Mouse (Mus musculus): ENCODE measurements at regions not wholly inside any gene's neighbourhood (a gene's known extent, or its start where the extent isn't known, plus 50 kb on each side); places are given as distances from the start of the nearest gene placed in this dataset.

DNA sequence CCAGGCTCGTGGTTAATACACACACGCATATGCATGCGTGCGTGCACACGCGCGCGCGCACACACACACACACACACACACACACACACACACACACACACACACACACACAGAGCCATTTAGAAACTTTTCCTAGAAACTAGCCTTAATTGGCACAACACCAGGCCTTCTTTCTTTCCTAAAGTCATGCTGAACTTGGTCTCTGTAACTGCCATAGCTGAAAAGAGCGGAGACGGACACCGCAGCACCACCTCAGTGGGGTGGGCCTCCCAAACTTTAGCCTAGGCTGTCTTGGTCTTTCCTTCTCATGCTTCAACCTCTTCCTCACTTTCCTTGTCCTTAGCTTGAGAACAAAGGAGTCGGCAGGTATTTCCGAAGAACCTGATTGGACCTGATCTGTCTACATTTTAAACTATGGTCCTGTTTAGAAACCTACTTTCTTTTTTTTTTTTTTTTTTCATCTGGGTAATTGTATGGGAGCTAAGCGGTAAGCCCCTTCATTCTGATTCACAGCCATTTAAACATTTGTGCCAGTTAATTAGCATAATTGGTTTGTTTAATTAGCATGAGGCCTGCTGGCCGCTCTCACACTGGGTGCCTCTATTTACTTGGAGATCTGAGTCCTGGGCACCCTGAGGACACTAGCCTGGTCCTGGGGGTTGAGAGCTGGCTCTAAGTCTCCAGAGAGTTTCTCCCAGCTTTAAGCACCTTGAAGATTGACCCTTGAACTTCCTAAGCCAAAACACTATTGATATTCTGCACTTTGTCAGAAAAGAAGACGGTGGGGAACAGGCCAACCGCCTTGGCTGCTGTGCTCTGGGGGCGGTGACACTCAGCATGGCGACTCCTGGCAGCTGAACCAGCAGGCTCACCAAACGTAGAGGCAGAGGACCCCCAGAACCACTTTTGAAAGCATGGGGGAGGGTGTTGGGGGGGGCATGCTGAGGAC, 269.7 kb upstream of the Irx3 start:
- TF ChIP-seq HCFC1 (IDR thresholded peaks at IDR 0.05; ENCODE audit: borderline replicate concordance, insufficient read depth, low read length) = no peak
- TF ChIP-seq ZNF384 (IDR thresholded peaks at IDR 0.05; ENCODE audit: low read depth, low read length) = peak; percentile 79
- Histone ChIP-seq H3K9me3 (ENCODE audit: control insufficient read depth, insufficient read depth, low read depth, low read length) (no peaks in the 10 kb centered on the region), H3K4me1 (ENCODE audit: control insufficient read depth in 2 of 2, insufficient read depth in 2 of 2, low read length in 2 of 2, poor library complexity in 1 of 2) (peaks cover 3 to 11% of the 10 kb centered on the region in 2 experiments; a peak in 2 of 4 replicates), H3K36me3 (ENCODE audit: control insufficient read depth, insufficient read depth, low read length, poor library complexity, severe bottlenecking) (no peaks in the 10 kb centered on the region), H3K4me3 (ENCODE audit: insufficient read depth in 1 of 2, low read depth in 1 of 2, low read length in 2 of 2, poor library complexity in 1 of 2, severe bottlenecking in 1 of 2) (no peak overlapping the region), H3K9ac (ENCODE audit: insufficient read depth, low read depth, low read length, poor library complexity, severe bottlenecking) (no peak overlapping the region), H3K27ac (ENCODE audit: insufficient read depth, low read depth, low read length, poor library complexity, severe bottlenecking) (no peak overlapping the region)
- no peak for DNase-seq (ENCODE audit: low read depth, low spot score)
- in situ Hi-C loops (cut with MboI; ENCODE audit: low sequenced_read_pairs in 2 of 2, unreplicated experiment in 2 of 2) = no loop called here

DNA sequence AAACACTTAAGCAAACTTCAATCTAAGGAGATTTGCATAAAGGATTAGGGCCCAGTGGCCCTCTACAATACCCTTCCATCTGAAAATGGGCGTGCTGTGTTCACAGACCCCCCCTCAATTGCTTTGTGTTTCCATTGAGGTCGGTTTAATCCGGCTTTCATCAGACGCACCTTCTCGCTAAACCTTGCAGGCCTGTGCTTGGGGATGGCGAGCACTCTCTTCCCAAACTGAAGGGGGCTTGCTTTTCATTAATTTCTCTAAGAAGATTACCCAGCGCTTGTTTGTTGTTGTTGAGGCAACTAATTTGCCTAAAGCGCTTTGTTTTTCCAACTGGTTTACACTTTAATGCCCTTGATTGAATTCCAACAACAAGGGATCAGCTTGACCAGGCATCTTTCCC, 268.8 kb upstream of the Irx3 start:
- no peak for DNase-seq (ENCODE audit: low read depth, low spot score)
- TF ChIP-seq ZC3H11A (IDR thresholded peaks at IDR 0.05; ENCODE audit: borderline replicate concordance, low read depth, low read length) (no peak), CHD2 (IDR thresholded peaks at IDR 0.05; ENCODE audit: low read depth, low read length) (no peak), ZNF384 (IDR thresholded peaks at IDR 0.05; ENCODE audit: low read depth, low read length) (no peak), HCFC1 (IDR thresholded peaks at IDR 0.05; ENCODE audit: borderline replicate concordance, insufficient read depth, low read length) (no peak), MAFK (IDR thresholded peaks at IDR 0.05; ENCODE audit: insufficient read depth, low read depth, low read length) (no peak)

DNA sequence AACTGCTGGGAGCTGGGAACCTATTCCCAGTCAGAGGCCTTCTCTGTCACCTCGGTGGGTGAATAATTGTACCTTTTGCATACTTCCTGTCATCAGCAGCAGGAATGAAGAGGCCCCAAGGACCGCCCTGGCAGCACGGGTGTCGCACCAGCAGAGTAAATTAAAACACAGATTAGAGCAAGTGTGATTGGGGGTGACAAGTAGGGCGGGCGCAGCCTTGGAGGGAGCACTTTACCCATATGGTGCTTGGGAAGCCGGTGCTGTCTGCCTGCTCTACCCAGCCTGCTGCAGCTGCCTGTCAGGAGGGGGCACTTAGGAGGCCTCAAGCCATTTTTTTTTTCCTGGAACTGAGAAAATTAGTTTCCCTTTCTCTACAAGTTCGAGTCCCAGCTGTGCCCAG, 264.6 kb upstream of the Irx3 start:
- Histone ChIP-seq H3K27ac (ENCODE audit: insufficient read depth, low read depth, low read length, poor library complexity, severe bottlenecking) (no peak overlapping the region), H3K4me1 (ENCODE audit: control insufficient read depth in 2 of 2, insufficient read depth in 2 of 2, low read length in 2 of 2, poor library complexity in 1 of 2) (peaks cover 3 to 15% of the 10 kb centered on the region in 2 experiments; a peak in 2 of 4 replicates), H3K4me3 (ENCODE audit: insufficient read depth in 1 of 2, low read depth in 1 of 2, low read length in 2 of 2, poor library complexity in 1 of 2, severe bottlenecking in 1 of 2) (no peak overlapping the region), H3K9ac (ENCODE audit: insufficient read depth, low read depth, low read length, poor library complexity, severe bottlenecking) (no peak overlapping the region), H3K9me3 (ENCODE audit: control insufficient read depth, insufficient read depth, low read depth, low read length) (no peaks in the 10 kb centered on the region), H3K36me3 (ENCODE audit: control insufficient read depth, insufficient read depth, low read length, poor library complexity, severe bottlenecking) (no peaks in the 10 kb centered on the region)
- no peak for DNase-seq (ENCODE audit: low read depth, low spot score)
- TF ChIP-seq ZNF384 (IDR thresholded peaks at IDR 0.05; ENCODE audit: low read depth, low read length) (no peak), CHD2 (IDR thresholded peaks at IDR 0.05; ENCODE audit: low read depth, low read length) (no peak), MAFK (IDR thresholded peaks at IDR 0.05; ENCODE audit: insufficient read depth, low read depth, low read length) (no peak), ZC3H11A (IDR thresholded peaks at IDR 0.05; ENCODE audit: borderline replicate concordance, low read depth, low read length) (no peak), HCFC1 (IDR thresholded peaks at IDR 0.05; ENCODE audit: borderline replicate concordance, insufficient read depth, low read length) (no peak)
- in situ Hi-C loops (cut with MboI; ENCODE audit: low sequenced_read_pairs in 2 of 2, unreplicated experiment in 2 of 2) = no loop called here

More for the DNA sequence above, 268.8 kb upstream of the Irx3 start:
- Histone ChIP-seq H3K9me3 (ENCODE audit: control insufficient read depth, insufficient read depth, low read depth, low read length) (no peaks in the 10 kb centered on the region), H3K27ac (ENCODE audit: insufficient read depth, low read depth, low read length, poor library complexity, severe bottlenecking) (no peak overlapping the region), H3K4me3 (ENCODE audit: insufficient read depth in 1 of 2, low read depth in 1 of 2, low read length in 2 of 2, poor library complexity in 1 of 2, severe bottlenecking in 1 of 2) (no peak overlapping the region), H3K36me3 (ENCODE audit: control insufficient read depth, insufficient read depth, low read length, poor library complexity, severe bottlenecking) (no peaks in the 10 kb centered on the region), H3K4me1 (ENCODE audit: control insufficient read depth in 2 of 2, insufficient read depth in 2 of 2, low read length in 2 of 2, poor library complexity in 1 of 2) (peaks cover 3 to 11% of the 10 kb centered on the region in 2 experiments; a peak in 3 of 4 replicates), H3K9ac (ENCODE audit: insufficient read depth, low read depth, low read length, poor library complexity, severe bottlenecking) (no peak overlapping the region)
- in situ Hi-C loops (cut with MboI; ENCODE audit: low sequenced_read_pairs in 2 of 2, unreplicated experiment in 2 of 2) = no loop called here

DNA sequence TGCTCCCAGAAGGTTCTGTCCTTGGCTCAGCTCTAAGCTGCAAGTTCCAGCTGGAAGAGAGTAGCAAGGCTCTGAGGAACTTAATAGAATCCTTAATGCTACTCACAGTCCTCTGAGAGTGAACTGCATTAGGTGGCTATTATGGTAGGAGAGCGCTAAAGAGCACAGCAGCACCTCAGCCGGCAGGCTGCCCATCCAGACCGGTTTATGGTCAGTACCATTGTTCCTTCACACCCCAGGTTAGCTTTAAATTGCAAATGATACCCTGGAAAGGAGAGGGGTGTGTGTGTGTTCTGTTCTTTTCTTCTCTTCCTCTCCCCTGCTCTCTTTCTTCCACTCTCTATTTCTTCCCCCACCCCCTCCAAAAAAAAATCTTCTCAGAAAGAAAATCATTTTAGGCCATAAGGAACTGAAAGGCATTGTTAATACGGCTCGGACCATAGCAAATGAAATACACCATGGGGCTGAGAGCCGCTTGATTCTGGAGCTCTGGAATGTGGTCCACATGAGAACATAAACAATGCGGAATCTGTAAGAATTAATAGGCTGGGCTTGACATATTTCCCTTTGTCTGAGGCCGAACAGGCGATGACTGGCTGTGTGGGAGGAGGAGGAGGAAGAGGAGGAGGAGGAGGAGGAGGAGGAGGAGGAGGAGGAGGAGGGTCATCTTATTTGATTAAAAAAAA, 263.8 kb upstream of the Irx3 start:
- Histone ChIP-seq H3K27ac (ENCODE audit: insufficient read depth, low read depth, low read length, poor library complexity, severe bottlenecking) (no peak overlapping the region), H3K36me3 (ENCODE audit: control insufficient read depth, insufficient read depth, low read length, poor library complexity, severe bottlenecking) (no peaks in the 10 kb centered on the region), H3K9me3 (ENCODE audit: control insufficient read depth, insufficient read depth, low read depth, low read length) (no peaks in the 10 kb centered on the region), H3K9ac (ENCODE audit: insufficient read depth, low read depth, low read length, poor library complexity, severe bottlenecking) (no peak overlapping the region), H3K4me1 (ENCODE audit: control insufficient read depth in 2 of 2, insufficient read depth in 2 of 2, low read length in 2 of 2, poor library complexity in 1 of 2) (peaks cover 3 to 15% of the 10 kb centered on the region in 2 experiments; a peak in 2 of 4 replicates), H3K4me3 (ENCODE audit: insufficient read depth in 1 of 2, low read depth in 1 of 2, low read length in 2 of 2, poor library complexity in 1 of 2, severe bottlenecking in 1 of 2) (no peak overlapping the region)
- DNase-seq (ENCODE audit: low read depth, low spot score) = no peak
- in situ Hi-C loops (cut with MboI; ENCODE audit: low sequenced_read_pairs in 2 of 2, unreplicated experiment in 2 of 2) = no loop called here
- no peak for TF ChIP-seq CHD2 (IDR thresholded peaks at IDR 0.05; ENCODE audit: low read depth, low read length)
- no peak for TF ChIP-seq MAFK (IDR thresholded peaks at IDR 0.05; ENCODE audit: insufficient read depth, low read depth, low read length)
- TF ChIP-seq HCFC1 (IDR thresholded peaks at IDR 0.05; ENCODE audit: borderline replicate concordance, insufficient read depth, low read length) = no peak
- TF ChIP-seq ZC3H11A (IDR thresholded peaks at IDR 0.05; ENCODE audit: borderline replicate concordance, low read depth, low read length) = no peak
